Mouse (Mus musculus) midbrain, embryonic 10.5 days (tissue): ENCODE measurements at regions not wholly inside any gene's neighbourhood (a gene's known extent, or its start where the extent isn't known, plus 50 kb on each side); places are given as distances from the start of the nearest gene placed in this dataset.

Experiments used
- DNase-seq: peaks from one replicate; pipeline ENCODE4 v3.0.0-alpha.2; 2017; ENCODE audit warnings: low spot score
- H3K27ac ChIP-seq: fragments of 300-500 bp; sonication (generic); replicated peaks from 2 replicates; pipeline ENCODE4 v1.5.1; 2016; ENCODE audit warnings: mild to moderate bottlenecking
- H3K27me3 ChIP-seq: fragments of 300-500 bp; sonication (generic); 2 replicates; pipeline ENCODE4 v1.6.1; 2016; ENCODE audit warnings: low read depth, mild to moderate bottlenecking; ENCODE audit not compliant: poor library complexity, severe bottlenecking
- H3K36me3 ChIP-seq: fragments of 300-500 bp; sonication (generic); 2 replicates; pipeline ENCODE4 v1.6.1; 2016; ENCODE audit warnings: mild to moderate bottlenecking, moderate library complexity
- H3K4me1 ChIP-seq: fragments of 300-500 bp; sonication (generic); 2 replicates; pipeline ENCODE4 v1.6.1; 2016
- H3K4me3 ChIP-seq: fragments of 300-500 bp; sonication (generic); 2 replicates; pipeline ENCODE4 v1.5.1; 2016; ENCODE audit warnings: mild to moderate bottlenecking, moderate library complexity
- H3K9me3 ChIP-seq: fragments of 300-500 bp; sonication (generic); replicated peaks from 2 replicates; pipeline ENCODE4 v1.6.1; 2016; ENCODE audit warnings: mild to moderate bottlenecking
- WGBS: fragments of 180-500 bp; shearing (Covaris S2); methylation state at CpG from one replicate; pipeline ENCODE4 v1.1.7; 2016; 5-methylcytosine and 5-hydroxymethylcytosine counted together

DNA sequence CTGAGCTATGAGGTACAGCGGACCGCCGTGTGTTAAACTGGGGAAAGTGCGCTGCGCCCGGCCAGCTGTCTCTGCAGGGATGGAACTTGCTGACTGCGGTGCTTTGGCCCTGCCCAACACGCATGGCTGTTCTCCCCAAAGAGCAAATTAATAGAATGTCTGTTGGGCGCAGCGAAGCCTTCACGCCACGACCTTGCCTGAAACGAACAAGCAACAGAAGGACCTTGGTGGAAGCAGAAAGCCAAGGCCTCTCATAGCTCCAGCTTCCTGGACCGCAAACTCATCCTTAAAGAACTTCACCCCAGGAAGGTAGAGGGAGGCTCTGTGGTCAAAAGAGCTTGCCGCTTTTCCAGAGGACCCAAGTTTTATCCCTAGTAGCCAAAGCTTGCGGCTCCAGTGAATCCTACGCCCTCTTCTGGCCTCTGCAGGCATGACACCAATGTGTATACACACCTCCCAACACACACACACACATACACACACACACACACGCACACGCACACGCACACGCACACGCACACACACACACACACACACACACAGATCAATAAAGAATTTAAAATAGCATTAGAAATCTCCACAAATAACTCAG lies 110.2 kb upstream of the Ctnnb1 start:
- no peaks in the 10 kb centered on the region for H3K36me3 ChIP-seq
- H3K9me3 ChIP-seq = no peaks in the 10 kb centered on the region
- no peaks in the 10 kb centered on the region for H3K27me3 ChIP-seq
- no peaks in the 10 kb centered on the region for H3K4me1 ChIP-seq
- H3K27ac ChIP-seq = no peak overlapping the region
- no peak for DNase-seq
- WGBS = 89% methylated on average over 22 of the region's 22 CpGs
- H3K4me3 ChIP-seq = no peak overlapping the region

DNA sequence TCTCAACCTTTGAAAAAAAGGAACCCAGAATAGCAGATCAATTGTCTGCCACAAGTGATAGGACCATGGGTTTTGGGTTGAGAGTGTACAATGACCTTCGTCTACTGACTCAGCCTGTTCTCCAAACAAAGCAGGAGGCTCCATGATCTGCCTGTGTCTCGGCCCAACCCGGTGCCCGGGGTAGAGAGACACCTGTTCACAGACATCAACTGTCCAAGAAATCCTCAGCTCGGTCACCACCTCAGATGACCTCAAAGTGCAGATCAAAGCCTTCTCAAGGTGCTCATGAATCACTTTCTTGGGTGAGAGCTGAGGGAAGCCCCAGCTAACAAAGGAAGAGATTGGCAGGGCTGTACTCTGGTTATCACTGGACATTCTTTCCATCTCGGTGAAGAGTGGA lies 108.1 kb upstream of the Ctnnb1 start:
- H3K36me3 ChIP-seq = no peaks in the 10 kb centered on the region
- no peak for DNase-seq
- no peaks in the 10 kb centered on the region for H3K27me3 ChIP-seq
- no peak overlapping the region for H3K4me3 ChIP-seq
- H3K27ac ChIP-seq = no peak overlapping the region
- H3K9me3 ChIP-seq = no peaks in the 10 kb centered on the region
- WGBS = 87% methylated on average over 6 of the region's 6 CpGs
- H3K4me1 ChIP-seq = no peaks in the 10 kb centered on the region

DNA sequence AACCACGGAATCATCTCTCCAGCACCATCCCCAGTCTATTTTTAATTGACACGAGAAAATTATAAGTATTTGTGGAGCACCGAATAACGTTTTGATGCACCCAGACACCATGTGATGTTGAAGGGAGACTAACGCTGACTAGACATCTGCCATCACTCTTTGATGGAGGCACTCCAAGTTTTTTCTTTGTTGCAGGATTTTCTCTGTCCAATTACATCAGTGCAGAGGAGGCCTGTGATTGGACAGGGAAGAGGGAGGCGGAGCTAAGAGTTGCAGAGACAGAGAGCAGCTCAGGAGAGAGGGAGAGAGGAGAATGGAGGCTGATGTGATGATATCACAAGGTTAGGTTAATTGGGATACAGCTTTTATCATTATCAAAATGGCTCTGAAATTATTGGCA lies 105.6 kb upstream of the Ctnnb1 start:
- WGBS = 79% methylated on average over 6 of the region's 6 CpGs
- DNase-seq = no peak
- no peaks in the 10 kb centered on the region for H3K9me3 ChIP-seq

DNA sequence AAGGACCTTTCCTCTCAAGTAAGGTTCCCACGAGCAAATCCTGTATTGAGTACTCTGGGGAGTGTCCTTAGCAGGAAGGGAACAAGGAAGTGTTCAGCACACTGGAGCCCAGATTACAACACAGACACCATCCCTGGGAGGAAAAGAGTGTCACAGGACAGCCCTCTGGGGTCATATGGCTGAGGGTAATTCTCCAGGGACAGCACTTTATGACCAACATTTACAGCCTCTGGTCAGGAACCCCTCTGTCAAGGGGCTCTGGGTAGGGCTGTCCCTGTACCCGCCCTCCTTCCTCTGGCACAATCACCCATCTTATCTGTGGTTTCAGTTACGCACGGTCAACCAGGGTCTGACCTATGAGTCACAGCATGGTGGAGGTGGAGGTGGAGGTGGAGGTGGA lies 102.8 kb upstream of the Ctnnb1 start:
- H3K4me1 ChIP-seq = no peaks in the 10 kb centered on the region
- H3K27ac ChIP-seq = no peak overlapping the region
- H3K9me3 ChIP-seq = no peaks in the 10 kb centered on the region; the same call in 1 of the 2 replicates
- H3K27me3 ChIP-seq = no peaks in the 10 kb centered on the region
- no peaks in the 10 kb centered on the region for H3K36me3 ChIP-seq
- no peak overlapping the region for H3K4me3 ChIP-seq
- DNase-seq = no peak
- WGBS = 72% methylated on average over 4 of the region's 4 CpGs

More for the DNA sequence above, 105.6 kb upstream of the Ctnnb1 start:
- Histone ChIP-seq H3K36me3 (no peaks in the 10 kb centered on the region), H3K4me1 (no peaks in the 10 kb centered on the region), H3K27ac (0 out of 2 replicates have a peak overlapping the region, but pooled peaks have one; percentile 17), H3K4me3 (no peak overlapping the region), H3K27me3 (no peaks in the 10 kb centered on the region)

DNA sequence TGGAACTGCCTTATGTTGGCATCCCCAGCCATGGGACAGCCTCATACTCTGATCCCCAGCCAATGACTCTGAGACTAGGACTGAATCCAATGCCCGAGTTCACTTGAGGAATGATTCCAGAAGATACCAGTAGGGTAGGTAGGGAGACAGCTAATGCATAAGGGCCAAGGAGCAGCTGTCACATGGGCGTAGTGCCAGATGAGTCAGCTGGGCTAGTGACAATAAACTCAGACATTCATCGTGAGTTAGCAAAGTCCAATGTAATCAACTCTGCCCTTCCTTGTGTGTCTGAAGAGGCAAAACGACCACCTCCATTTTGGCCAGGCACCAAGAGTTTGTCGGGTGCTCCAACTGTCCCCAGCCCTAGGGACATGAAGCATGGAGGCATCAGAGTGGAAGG lies 98.5 kb upstream of the Ctnnb1 start:
- 91% methylated on average over 5 of the region's 5 CpGs for WGBS
- no peaks in the 10 kb centered on the region; the same call in 1 of the 2 replicates for H3K9me3 ChIP-seq
- H3K27me3 ChIP-seq = no peaks in the 10 kb centered on the region
- H3K36me3 ChIP-seq = no peaks in the 10 kb centered on the region
- H3K4me1 ChIP-seq = no peaks in the 10 kb centered on the region
- no peak for DNase-seq
- no peak overlapping the region for H3K4me3 ChIP-seq
- no peak overlapping the region for H3K27ac ChIP-seq

DNA sequence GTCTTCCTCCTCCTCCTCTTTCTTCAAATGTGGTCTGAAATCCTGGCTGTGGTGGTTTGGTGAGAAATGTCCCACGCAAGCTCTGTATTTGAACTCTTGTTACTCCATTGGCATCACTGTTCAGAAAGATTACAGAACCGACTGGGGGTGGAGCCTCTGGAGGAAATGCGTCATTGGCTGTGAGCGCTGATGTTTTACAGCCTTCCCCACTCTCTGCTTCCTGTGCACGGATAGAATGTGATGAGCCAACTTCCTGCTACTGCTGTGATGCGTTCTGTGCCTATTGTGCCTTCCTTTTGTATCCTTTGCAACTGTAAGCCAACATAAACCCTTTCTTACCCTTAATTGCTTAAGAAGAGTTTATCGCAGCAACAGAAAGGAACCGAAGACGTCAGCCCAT lies 94.8 kb upstream of the Ctnnb1 start:
- no peaks in the 10 kb centered on the region for H3K36me3 ChIP-seq

DNA sequence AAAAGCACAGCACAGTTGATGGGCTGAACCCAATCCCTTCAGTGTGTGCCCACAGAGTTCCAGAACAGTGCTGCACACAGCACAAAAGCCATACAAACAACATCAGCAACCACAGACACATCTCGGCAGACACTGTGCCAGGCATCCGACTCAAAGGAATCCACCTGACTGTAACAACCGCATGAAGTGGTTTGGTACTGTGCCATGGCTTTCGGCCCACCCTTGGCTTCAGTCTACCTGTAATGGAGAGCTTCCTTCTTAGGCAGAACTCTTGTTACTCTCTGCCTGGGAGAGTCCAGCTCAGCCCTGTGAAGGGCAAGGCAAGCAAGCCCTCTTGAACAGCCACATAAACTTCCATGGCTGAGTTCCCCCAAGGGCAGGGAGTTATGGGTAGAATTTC lies 93.4 kb upstream of the Ctnnb1 start:
- H3K27me3 ChIP-seq = no peaks in the 10 kb centered on the region
- H3K9me3 ChIP-seq = no peaks in the 10 kb centered on the region
- DNase-seq = no peak
- 91% methylated on average over 4 of the region's 4 CpGs for WGBS
- H3K4me1 ChIP-seq = no peaks in the 10 kb centered on the region
- H3K36me3 ChIP-seq = no peaks in the 10 kb centered on the region
- no peak overlapping the region for H3K4me3 ChIP-seq
- no peak overlapping the region for H3K27ac ChIP-seq

More for the DNA sequence above, 94.8 kb upstream of the Ctnnb1 start:
- no peak overlapping the region for H3K4me3 ChIP-seq
- 89% methylated on average over 9 of the region's 9 CpGs for WGBS
- DNase-seq = no peak
- H3K9me3 ChIP-seq = no peaks in the 10 kb centered on the region; the same call in 1 of the 2 replicates
- no peaks in the 10 kb centered on the region for H3K4me1 ChIP-seq
- no peak overlapping the region for H3K27ac ChIP-seq
- H3K27me3 ChIP-seq = no peaks in the 10 kb centered on the region

DNA sequence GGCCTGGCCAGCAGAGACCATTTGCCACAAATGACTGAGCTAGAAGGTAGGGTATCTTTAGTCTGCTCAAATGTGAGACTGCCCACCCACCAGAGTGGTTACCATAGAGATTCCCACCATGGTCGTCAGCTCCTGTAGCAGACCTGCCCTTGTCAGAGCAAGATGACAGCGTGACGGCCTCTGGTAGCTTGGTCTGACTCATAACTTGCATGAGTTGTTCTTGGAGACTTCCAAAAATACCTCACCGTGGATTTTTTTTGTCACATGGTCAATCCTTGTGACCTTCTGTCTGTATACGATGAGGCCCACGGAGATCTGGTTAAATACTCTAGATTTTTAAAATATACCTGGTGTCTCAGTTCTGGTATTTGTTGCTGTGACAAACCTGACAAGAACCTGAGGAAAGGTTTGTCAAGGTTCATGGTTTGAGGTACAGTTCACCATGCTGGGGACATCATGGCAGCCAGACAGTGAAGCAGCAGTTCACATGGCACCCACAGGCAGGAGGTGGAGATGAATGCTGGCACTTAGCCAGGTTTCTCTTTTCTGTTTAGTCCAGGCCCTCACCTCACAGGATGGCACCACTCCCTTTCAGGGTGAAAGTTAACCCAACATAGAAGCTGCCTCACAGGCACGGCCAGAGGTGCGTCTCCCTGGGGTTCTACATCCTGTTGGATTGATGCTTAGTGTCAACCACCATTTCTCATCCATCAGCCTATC lies 91.4 kb upstream of the Ctnnb1 start:
- Histone ChIP-seq H3K4me1 (no peaks in the 10 kb centered on the region), H3K9me3 (no peaks in the 10 kb centered on the region), H3K27ac (no peak overlapping the region), H3K36me3 (no peaks in the 10 kb centered on the region), H3K27me3 (no peaks in the 10 kb centered on the region), H3K4me3 (no peak overlapping the region)
- WGBS = 92% methylated on average over 8 of the region's 8 CpGs
- no peak for DNase-seq

DNA sequence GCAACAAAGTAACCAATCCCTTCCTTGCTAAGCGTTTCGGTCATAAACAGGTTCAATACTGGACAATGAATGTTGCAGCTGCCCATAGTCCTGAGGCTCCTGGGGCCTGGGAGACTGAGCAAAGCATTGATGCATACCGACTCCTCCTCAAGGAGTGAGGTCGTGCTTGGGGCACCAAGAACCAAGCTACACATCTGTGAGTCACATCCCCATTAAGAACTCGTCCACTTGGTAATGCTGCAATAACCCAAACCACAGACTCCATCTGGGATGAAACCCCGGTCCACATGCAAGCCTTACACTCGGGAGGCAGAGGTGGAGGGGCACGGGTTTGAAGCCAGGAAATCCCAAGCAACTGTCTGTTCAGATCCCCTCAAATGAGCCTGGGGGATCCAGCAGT lies 85.3 kb upstream of the Ctnnb1 start:
- WGBS = 81% methylated on average over 8 of the region's 8 CpGs
- DNase-seq = no peak
- no peaks in the 10 kb centered on the region for H3K36me3 ChIP-seq
- H3K9me3 ChIP-seq = no peaks in the 10 kb centered on the region
- no peak overlapping the region for H3K27ac ChIP-seq
- H3K4me1 ChIP-seq = peaks cover 5% of the 10 kb centered on the region; the same call in 1 of the 2 replicates
- H3K27me3 ChIP-seq = no peaks in the 10 kb centered on the region
- H3K4me3 ChIP-seq = no peak overlapping the region

DNA sequence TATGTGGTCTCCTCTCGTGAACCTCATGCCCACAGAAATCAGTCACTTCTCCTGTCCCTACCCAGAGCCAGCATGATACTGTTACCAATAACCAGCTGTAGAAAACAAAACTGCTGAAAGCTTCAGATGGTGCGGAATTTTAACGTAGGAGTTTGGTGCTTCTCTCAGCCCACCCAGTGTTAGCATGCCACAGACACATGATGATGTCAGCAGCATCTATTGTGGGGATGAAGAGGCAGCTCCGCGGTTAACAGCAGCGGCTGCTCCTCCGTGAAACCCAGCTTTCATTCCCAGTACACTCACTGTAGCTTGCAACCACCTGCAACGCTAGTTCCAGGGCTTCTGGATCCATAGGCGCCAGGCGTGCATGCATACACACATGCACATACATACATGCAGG lies 83.5 kb upstream of the Ctnnb1 start:
- Histone ChIP-seq H3K9me3 (no peaks in the 10 kb centered on the region), H3K27ac (no peak overlapping the region), H3K27me3 (no peaks in the 10 kb centered on the region), H3K4me3 (no peak overlapping the region), H3K4me1 (peaks cover 5% of the 10 kb centered on the region; the same call in 1 of the 2 replicates), H3K36me3 (no peaks in the 10 kb centered on the region)
- 90% methylated on average over 10 of the region's 10 CpGs for whole genome bisulfite sequencing
- no peak for DNase-seq

DNA sequence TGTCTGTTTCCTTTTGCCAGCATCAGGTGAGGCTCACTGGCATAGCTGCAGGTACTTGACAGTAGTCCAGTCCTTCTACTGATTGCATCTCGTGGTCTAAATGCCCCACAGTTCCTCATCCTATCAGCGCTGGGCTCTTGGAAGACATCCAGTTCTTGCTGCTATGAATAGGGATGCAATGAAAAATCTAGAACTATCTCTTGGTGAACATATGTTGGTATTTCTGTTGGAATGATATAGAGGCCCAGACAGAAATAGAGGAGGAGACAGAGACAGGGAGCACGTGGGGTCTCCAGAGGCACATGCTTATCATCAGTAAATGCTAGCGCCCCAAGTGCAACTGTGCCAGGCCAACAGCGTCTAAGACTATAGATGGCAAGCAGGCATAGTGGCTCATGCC lies 81.4 kb upstream of the Ctnnb1 start:
- Histone ChIP-seq H3K36me3 (no peaks in the 10 kb centered on the region), H3K9me3 (no peaks in the 10 kb centered on the region), H3K27ac (no peak overlapping the region), H3K27me3 (no peaks in the 10 kb centered on the region), H3K4me3 (no peak overlapping the region), H3K4me1 (peaks cover 5% of the 10 kb centered on the region; the same call in 1 of the 2 replicates)
- 94% methylated on average over 5 of the region's 5 CpGs for WGBS
- DNase-seq = no peak

DNA sequence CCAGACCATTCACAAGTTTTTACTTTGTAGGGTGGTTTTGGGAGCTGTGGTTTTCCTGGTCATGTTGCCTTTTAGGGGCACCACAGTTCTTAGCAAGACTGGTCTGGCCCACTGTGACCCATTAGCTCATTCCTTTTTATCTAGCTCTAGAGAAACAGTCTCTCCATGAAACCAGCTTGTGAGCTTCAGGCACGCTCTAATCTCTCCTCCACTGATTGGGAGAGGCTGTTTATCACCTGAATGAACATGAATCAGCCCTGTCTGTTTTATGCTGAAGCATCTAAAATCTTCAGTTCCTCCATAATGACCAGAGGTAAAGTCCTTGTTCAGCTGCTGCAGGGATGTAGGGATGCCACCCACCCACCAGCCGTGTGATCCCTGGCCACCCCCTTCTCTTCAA lies 80.1 kb upstream of the Ctnnb1 start:
- Histone ChIP-seq H3K27ac (no peak overlapping the region), H3K9me3 (no peaks in the 10 kb centered on the region), H3K4me1 (no peaks in the 10 kb centered on the region), H3K4me3 (no peak overlapping the region), H3K27me3 (no peaks in the 10 kb centered on the region), H3K36me3 (no peaks in the 10 kb centered on the region)
- 83% methylated on average over 2 of the region's 2 CpGs for WGBS
- DNase-seq = no peak

DNA sequence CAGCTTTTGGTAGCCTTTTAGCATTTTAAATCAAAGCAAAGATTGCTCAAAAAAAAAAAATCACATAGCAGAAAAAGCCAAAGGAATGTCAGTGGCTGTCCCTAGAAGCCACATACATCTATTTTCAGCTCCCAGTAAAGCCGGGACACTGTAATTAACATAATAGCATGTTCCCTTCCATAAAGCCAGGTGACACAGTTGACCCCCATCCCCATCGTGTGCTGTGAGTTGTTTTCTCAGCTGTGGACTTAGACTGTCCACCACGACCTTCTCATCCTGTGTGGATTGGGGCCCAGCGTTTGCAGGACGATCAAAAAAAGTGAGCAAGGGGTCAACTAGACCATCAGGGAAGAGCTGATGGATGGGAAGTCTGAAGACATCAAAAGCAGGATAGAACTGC lies 78.9 kb upstream of the Ctnnb1 start:
- H3K9me3 ChIP-seq = no peaks in the 10 kb centered on the region
- no peak overlapping the region for H3K4me3 ChIP-seq
- no peaks in the 10 kb centered on the region for H3K36me3 ChIP-seq
- no peaks in the 10 kb centered on the region for H3K27me3 ChIP-seq
- DNase-seq = no peak
- peaks cover 6% of the 10 kb centered on the region for H3K4me1 ChIP-seq
- 83% methylated on average over 5 of the region's 5 CpGs for WGBS
- H3K27ac ChIP-seq = 0 out of 2 replicates have a peak overlapping the region, but pooled peaks have one; percentile 9
